Mouse (Mus musculus) effector memory CD4-positive, alpha-beta T cell, adult 7 months (primary cell): ENCODE results near the gene Zfp454. TPM values are rescaled to one million over a fixed set of nuclear protein-coding genes. Genes with fewer than 3 reads are reported as not detected.

Experiments
- polyA plus RNA-seq: library from polyadenylated mRNA; unstranded; fragments of 100-300 nt; shearing (Covaris generic); gene quantifications from one replicate; pipeline ENCODE4 v1.2.1, GENCODE M21; 2017

Gene Zfp454
- not detected for polyA plus RNA-seq

DNA sequence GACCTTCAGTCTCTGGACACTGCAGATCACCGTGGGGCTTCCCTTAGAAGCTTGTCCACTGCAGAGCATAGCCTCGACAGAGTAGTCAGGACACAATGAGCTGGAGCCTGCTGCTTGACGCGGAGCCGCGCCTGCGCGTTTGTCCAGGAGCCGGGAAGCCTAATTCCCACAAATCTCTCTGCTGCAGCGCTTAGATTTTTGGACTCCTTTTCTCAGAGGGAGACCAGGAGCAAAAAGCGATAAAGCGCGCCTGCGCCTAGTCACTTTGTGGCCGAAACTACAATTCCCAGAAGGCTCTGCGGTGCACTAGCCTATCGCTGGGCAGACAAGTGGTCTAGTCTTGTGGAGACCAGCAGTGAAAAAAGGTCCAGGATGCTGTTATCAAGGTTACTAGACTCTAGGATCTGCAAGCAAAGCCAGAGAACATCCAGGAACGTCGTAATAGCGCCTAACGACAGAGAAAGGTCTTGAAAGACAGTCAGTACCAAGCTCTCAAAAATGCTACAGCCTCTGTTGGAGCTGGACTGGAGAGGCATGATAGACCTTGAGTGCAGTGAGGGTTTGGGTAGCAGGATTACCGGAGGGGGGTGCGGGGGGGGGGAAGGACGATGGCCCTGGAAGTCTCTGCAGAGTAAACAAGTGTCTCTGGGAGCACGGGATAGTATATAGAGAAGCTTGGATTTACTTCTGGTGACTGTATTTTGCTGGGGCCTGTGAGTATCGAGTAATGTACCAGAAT, at the start of gene Zfp454:
Gene Zfp454 (minus strand): TSS at position 262 of the 739 bp plus-strand sequence.

DNA sequence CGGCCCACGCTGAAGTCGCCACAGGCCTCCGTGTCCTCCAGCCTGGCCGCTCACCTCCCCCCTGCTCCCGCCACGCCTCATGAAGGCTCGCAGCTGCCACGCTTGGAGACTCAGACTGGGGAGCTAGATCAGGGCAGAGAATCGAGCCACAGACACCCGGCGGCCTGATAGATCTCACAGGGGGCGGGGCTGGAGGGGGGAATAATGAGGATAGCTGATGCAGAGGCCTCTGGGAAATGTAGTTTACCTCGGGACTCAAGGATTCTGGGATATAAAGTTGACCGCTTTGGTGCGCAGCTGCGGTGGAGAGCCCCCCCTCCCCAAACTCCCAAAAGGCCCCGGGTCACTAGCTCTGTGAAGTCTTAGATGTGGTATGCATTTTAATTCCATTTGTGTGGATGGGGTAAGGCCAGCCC, 44.0 kb upstream of the Zfp454 start, which contains the start of gene Zfp354b:
Gene Zfp354b (minus strand): TSS at position 183 of the 416 bp plus-strand sequence.

DNA sequence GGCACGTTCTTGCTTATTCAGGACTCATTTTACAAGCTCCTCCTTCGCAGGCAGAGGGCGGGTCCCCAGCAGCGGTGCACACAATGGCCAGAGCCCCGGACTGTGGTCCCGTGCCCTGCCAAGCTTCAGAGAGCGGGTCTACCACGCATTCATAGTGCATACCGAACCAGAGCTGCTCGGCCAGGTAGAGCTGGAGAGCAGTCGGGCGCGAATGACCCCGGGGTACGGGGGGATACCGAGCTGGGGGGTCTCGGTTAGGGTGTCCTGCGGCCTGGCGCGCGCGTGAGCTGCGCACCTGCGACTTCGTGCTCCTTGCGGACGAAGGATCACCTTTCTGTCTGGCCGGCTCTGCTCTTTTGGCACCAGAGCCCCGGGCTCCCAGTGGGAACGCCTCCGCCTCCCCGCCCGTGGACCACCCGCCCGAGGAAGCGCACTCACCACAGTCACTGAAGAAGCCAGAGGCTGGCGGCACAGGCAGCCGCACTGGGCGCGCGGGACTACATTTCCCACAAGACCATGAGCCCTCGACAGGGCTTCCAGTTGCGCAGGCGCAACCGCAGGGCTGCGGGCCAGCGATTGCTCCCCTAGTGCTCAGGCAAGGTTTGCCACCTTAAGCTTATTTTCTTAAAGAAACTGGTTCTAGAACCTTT, 28.3 kb upstream of the Zfp454 start, which contains the start of gene Zfp2:
Gene Zfp2 (minus strand): TSS at position 495 of the 650 bp plus-strand sequence.

DNA sequence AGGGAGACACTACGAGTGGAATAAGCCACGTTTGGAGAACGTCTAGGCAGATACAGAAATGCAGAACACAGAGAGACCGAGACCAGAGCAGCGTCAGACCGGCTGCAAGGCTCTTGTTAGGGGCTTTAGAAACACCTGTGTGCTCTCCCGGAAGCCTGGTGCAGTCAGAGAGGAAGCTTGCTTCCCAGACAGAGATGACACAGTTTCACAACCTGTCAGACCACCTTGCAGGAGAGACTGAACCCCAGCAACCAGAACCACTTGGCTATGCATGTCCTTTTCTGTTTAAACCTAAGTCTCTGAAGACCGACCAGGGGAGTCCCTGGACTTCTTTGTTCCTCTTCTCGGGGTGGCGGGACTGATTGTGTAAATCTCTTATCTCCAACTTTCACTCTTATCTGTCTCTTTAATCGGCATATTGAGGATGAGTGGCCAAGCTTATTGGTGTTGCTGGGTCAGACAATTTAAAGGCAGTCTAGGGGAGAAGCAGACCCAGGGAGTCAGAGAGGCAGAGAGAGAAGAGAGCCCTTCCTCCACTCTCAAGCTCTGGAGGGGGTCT, 37.2 kb downstream of the Zfp454 start, which contains the start of gene Grm6:
Gene Grm6 (plus strand): TSS at position 509 of the 559 bp plus-strand sequence.

DNA sequence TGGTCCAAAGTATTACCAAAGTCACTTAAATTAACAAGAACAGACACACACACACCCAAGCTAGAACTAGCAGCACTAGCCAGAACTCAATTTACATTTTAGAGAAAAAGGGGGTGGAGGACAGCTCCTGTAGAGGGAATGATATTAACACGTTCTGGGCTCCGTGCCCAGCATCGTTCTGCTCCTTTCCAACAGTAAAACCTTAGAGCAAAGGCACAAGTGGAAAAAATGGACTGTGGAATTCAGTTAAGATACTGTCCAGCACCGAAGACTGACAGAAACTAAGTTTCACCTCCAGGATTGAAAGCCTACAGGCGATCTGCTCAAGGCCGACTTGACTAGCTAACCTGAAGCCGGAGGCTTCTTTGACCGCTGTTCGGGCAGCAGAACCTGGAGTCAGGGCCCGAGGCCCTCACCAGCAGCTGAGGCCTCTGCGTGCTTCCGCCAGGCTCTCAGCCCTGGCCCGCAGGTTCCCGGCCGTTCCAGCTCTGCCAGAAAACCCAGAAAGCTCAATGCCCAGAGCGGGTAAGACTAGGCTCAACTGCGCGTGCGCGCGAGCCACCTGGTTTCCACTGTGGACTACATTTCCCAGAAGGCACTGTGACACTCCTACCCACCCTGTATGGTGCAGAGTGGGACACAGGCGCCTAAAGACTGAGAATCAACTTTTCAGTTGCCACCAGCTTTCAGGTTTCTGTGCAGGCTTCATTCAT, 46.3 kb downstream of the Zfp454 start, which contains the start of gene Zfp879:
Gene Zfp879 (minus strand): TSS at position 530 of the 713 bp plus-strand sequence.

DNA sequence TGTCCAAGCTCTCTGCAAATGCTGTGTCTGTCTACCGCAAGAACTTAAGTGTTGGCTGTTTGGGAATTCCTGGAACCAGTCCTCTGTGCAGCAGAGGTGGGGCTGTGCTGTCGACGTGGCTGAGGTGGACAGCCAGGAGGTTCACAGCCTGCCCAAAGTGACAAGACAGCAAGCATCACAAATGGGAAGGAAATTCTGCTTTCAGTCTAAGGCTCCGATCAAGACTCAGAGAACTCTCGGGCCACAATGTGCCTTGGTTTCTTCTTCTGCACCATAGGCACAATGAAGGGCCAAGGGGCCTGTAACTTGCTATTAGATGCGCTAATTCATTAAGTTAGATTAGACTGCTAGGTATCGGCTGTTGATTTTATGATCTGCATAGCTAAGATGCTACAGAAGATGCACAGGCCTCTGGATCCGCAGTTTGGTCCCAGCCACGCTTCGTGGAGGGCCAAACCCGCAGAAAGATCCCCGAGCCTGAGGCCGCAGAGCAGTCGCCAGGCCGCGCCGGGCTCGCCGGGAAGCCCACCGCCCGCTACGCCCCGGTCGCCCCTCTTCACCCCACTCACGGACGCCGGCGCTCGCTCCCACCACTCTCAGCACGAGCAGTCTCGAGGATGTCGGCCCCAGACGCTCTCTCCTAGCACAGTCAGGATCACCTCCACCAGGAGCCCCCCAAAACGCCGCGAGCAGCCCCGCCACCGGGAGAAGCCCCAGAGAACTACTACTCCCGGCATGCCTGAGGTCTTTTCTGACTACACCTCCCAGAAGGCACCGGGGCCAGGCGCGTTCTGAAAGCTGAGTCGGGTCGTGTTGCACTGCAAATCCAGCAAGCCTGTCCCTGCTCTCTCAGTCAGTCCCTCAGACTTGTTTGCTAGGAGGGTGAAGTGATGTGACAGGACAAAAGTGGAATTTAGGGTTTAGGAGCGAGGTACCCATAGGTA, 60.2 kb downstream of the Zfp454 start, which contains the start of gene Zfp354c:
Gene Zfp354c (minus strand): TSS at position 715 of the 944 bp plus-strand sequence.

Other genes with a start within 250 kb of the Zfp454 start
- gene Zfp354c, start 59.9 kb downstream of the Zfp454 start, polyA plus RNA-seq = 4.1 TPM
- gene Zfp879, start 46.1 kb downstream of the Zfp454 start, polyA plus RNA-seq = not detected
- 0.29 TPM for gene Grm6, start 37.0 kb downstream of the Zfp454 start, polyA plus RNA-seq
- not detected for gene Zfp2, start 28.5 kb upstream of the Zfp454 start, polyA plus RNA-seq
- not detected for gene Zfp354b, start 44.0 kb upstream of the Zfp454 start, polyA plus RNA-seq
- gene 4933414I15Rik, start 56.1 kb upstream of the Zfp454 start, polyA plus RNA-seq = not detected
- not detected for gene Prop1, start 66.1 kb upstream of the Zfp454 start, polyA plus RNA-seq
- not detected for gene Olfr1378, start 78.9 kb upstream of the Zfp454 start, polyA plus RNA-seq
- gene Olfr1377, start 94.3 kb upstream of the Zfp454 start, polyA plus RNA-seq = not detected
- 0.76 TPM for gene Olfr51, start 115.9 kb upstream of the Zfp454 start, polyA plus RNA-seq
- 0.34 TPM for gene Olfr54, start 126.6 kb upstream of the Zfp454 start, polyA plus RNA-seq
- not detected for gene Olfr1375, start 160.5 kb upstream of the Zfp454 start, polyA plus RNA-seq
- 0.10 TPM for gene Zfp354a, start 171.6 kb upstream of the Zfp454 start, polyA plus RNA-seq